Mouse (Mus musculus) intestine, embryonic 14.5 days (tissue): ENCODE data around the gene Lrrc63. TPM values are rescaled to one million over a fixed set of nuclear protein-coding genes. Genes with fewer than 3 reads are reported as not detected.
A peak's percentile ranks its signal among the peaks of the same experiment; 100 is the strongest.
"Not testable (repeated sequence)": the region's sequence is repeated elsewhere in the genome, so short reads cannot be mapped to it uniquely, and the experiment has no call there.

ENCODE experiments used
- ATAC-seq: fragments of 200-750 bp; cut with Nextera tagmentation; replicated peaks from 2 replicates; pipeline ENCODE4 v1.8.0; 2017; ENCODE audit warnings: low read depth, moderate number of reproducible peaks, moderate TSS enrichment, moderate library complexity; ENCODE audit not compliant: low FRiP score, low TSS enrichment
- DNase-seq: peaks from one replicate; pipeline ENCODE4 v3.0.0-alpha.2; 2018; ENCODE audit warnings: low spot score
- H3K27ac ChIP-seq: fragments of 300-500 bp; sonication (generic); 2 replicates; pipeline ENCODE4 v1.5.1; 2014; ENCODE audit warnings: low read depth, mild to moderate bottlenecking, control low read depth
- H3K27me3 ChIP-seq: fragments of 300-500 bp; sonication (generic); replicated peaks from 2 replicates; pipeline ENCODE4 v1.6.1; 2014; ENCODE audit warnings: low read length, control low read depth; ENCODE audit not compliant: control insufficient read depth, insufficient read depth
- H3K36me3 ChIP-seq: fragments of 300-500 bp; sonication (generic); 2 replicates; pipeline ENCODE4 v1.6.1; 2014; ENCODE audit warnings: low read length, control low read depth; ENCODE audit not compliant: control insufficient read depth, insufficient read depth
- H3K4me1 ChIP-seq: fragments of 300-500 bp; sonication (generic); replicated peaks from 2 replicates; pipeline ENCODE4 v1.6.1; 2014; ENCODE audit warnings: low read length, control low read depth, mixed read lengths; ENCODE audit not compliant: control insufficient read depth, insufficient read depth
- H3K4me2 ChIP-seq: fragments of 300-500 bp; sonication (generic); 2 replicates; pipeline ENCODE4 v1.6.1; 2014; ENCODE audit warnings: low read length
- H3K4me3 ChIP-seq: fragments of 300-500 bp; sonication (generic); 2 replicates; pipeline ENCODE4 v1.5.1; 2014; ENCODE audit warnings: low read depth, low read length, control low read depth, mixed read lengths
- H3K9ac ChIP-seq: fragments of 300-500 bp; sonication (generic); 2 replicates; pipeline ENCODE4 v1.6.1; 2014; ENCODE audit warnings: mild to moderate bottlenecking, low read length
- H3K9me3 ChIP-seq: fragments of 300-500 bp; sonication (generic); 2 replicates; pipeline ENCODE4 v1.6.1; 2016; ENCODE audit warnings: low read length, control low read depth; ENCODE audit not compliant: control insufficient read depth
- WGBS: fragments of 180-500 bp; shearing (Covaris S2); extraction: QIAGEN DNeasy Blood & Tissue Kit; methylation state at CpG from one replicate; pipeline ENCODE4 v1.1.7; 2014; 5-methylcytosine and 5-hydroxymethylcytosine counted together
- polyA plus RNA-seq: library from polyadenylated mRNA; unstranded; fragments of >200 nt; fragmentation: Nextera tagmentation; extraction: Ambion mirVana; gene quantifications from 2 replicates; pipeline ENCODE4 v1.2.1, GENCODE M21; 2014

Lrrc63 gene
- polyA plus RNA-seq, 1 experiment from 2014 or later: not detected

DNA sequence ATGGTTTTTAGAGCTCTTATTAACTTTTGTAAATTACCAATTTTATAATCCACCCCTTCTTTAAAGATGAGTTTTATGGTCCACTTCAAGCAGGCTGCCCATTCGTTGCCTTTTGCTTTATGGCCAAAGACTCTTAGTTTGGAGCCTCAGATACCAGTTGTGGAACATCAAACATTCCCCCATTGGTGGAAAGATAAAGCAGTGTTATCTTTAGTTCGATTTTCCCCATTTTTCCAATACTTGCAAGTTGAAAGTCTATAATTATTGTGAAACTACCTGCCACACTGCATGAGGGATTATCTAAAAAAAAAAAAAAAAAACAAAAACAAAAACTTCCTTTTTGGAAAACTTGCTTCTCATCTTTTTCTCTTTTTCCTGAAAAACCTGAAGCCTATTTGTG lies 20.0 kb upstream of the Lrrc63 start:
- H3K27ac ChIP-seq: no peak overlapping the region
- H3K4me3 ChIP-seq: no peak overlapping the region
- DNase-seq (no peak), ATAC-seq (no peak)
- WGBS: 65% methylated on average over 2 of the region's 2 CpGs
- no peaks in the 10 kb centered on the region for H3K36me3 ChIP-seq
- H3K9me3 ChIP-seq: no peaks in the 10 kb centered on the region
- no peaks in the 10 kb centered on the region for H3K4me1 ChIP-seq
- H3K9ac ChIP-seq: no peak overlapping the region
- H3K4me2 ChIP-seq: no peak overlapping the region
- no peaks in the 10 kb centered on the region for H3K27me3 ChIP-seq

DNA sequence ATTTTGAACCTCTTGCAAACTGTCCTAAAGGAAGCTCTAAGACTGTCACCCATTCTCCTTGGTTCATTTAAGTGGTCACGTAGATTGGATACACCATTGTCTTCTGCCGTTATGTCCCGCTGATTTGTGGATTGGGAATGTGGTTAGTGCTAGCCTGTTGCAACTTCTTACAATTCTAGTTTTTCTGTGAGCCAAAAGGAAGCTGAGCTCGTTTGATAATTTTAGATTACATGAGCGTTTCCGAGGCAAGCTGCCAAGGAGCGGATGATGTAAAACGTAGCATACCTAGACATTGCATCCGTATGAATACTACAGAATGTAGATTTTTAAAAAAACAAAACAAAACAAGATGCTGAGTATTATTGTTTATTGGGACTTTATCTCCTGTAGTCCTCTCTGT lies 17.5 kb upstream of the Lrrc63 start:
- H3K4me3 ChIP-seq: no peak overlapping the region

DNA sequence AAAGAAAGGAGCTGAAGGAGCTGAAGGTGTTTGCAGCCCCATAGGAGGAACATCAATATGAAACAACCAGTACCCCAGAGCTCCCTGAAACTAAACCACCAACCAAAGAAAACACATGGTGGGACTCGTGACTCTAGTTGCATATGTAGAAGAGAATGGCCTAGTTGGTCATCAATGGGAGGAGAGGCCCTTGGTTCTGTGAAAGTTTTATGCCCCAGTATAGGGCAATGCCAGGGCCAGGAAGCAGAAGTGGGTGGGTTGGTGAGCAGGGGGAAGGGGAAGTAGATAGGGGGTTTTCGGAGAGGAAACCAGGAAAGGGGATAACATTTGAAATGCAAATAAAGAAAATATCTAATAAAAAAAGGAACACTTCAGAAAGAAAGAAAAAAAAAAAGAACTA lies 17.0 kb upstream of the Lrrc63 start:
- not testable (repeated sequence) for H3K27me3 ChIP-seq, H3K4me3 ChIP-seq, H3K4me1 ChIP-seq, H3K9ac ChIP-seq, DNase-seq, ATAC-seq, H3K27ac ChIP-seq, H3K9me3 ChIP-seq, H3K36me3 ChIP-seq, H3K4me2 ChIP-seq
- 86% methylated on average over 2 of the region's 2 CpGs for WGBS

More for the DNA sequence above, 17.5 kb upstream of the Lrrc63 start:
- Histone ChIP-seq H3K9me3 (no peaks in the 10 kb centered on the region), H3K4me1 (no peaks in the 10 kb centered on the region), H3K4me2 (no peak overlapping the region), H3K36me3 (no peaks in the 10 kb centered on the region), H3K9ac (no peak overlapping the region), H3K27me3 (no peaks in the 10 kb centered on the region), H3K27ac (no peak overlapping the region)
- ATAC-seq (no peak), DNase-seq (no peak)
- WGBS: 79% methylated on average over 9 of the region's 9 CpGs

DNA sequence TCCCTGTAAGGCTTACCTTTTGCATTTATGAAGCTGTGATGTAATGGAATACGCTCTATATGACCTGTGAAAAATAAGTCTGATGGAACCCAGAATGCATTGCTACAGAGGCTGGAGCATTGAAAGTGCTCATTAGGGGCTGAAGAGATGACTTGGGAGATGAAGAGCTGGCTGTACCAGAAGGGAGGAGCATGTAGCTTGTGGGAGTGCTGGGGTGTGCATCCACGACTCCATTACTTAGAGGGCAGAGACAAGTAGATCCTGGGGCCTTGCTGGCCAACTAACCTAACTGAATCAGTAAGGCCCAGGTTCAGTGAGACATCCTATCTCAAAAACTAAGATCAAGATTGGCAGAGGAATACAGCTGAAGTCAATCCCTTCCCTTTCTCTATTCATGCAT lies 8.5 kb upstream of the Lrrc63 start:
- Histone ChIP-seq H3K27me3 (no peaks in the 10 kb centered on the region), H3K9ac (no peak overlapping the region), H3K27ac (no peak overlapping the region), H3K9me3 (no peaks in the 10 kb centered on the region), H3K36me3 (no peaks in the 10 kb centered on the region), H3K4me1 (no peaks in the 10 kb centered on the region), H3K4me2 (no peak overlapping the region), H3K4me3 (no peak overlapping the region)
- WGBS: 97% methylated on average over 2 of the region's 2 CpGs
- ATAC-seq (no peak), DNase-seq (no peak)

DNA sequence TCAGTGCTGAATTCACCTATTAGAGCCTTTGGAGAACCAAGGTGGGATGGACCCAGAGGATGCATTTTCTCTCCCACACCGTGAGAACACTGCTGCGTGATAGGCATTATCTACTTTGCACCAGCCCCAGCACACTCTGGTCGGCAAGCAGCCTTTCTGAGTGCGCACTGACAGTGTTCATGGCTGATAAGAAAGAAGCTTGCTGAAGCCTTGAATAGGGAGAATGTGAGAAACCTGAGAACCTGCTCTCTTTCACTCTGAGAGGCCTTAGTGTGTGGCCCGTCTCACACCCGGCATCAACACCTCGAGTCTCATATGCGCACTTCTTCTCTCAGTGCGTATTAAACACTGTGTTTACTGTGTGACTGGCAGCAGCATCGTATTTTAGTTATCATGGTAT lies 7.8 kb upstream of the Lrrc63 start:
- Histone ChIP-seq H3K4me3 (no peak overlapping the region), H3K9me3 (no peaks in the 10 kb centered on the region), H3K27ac (no peak overlapping the region), H3K4me2 (no peak overlapping the region), H3K9ac (no peak overlapping the region), H3K4me1 (no peaks in the 10 kb centered on the region), H3K27me3 (no peaks in the 10 kb centered on the region), H3K36me3 (no peaks in the 10 kb centered on the region)
- WGBS: 65% methylated on average over 10 of the region's 10 CpGs
- ATAC-seq (no peak), DNase-seq (no peak)

DNA sequence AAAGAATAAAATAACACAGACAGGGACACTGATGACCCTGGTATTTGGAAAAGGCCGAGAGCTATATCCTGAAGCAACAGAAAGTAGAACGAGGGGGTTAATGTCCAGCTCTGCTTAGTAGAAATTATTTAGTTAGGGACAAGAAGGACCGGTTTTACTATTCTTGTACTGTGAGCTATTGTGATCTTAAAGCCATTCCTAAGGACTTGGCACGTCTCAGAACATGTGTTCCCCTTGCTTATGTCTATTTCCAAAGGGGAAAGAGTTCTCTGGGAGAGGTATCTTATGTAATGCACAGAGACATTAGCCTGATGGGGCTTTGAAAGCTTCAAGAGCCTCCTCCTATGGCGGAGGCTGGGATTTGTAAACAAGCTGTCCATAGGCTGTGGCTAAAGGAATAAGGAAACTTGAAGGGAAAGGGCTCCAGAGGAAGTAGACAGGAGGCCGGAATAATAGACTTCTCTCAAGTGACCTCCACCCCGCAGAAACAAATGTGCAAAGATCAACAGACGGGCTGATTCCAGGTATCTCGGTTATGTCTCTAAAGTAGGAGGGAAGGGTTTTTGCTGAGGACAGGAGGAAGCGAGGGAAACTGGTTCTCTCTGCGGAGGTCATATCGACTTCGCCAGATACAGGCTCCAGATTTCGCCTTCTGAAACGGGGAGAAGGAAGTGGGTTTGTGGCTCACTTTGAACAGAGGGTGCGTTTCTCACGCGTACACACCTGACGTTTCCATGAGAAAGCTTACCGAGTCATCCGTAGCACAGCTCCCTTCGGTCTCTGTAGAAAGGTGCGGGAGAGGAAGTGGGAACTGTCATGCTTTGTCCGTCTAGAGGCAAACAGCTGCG lies 5.7 kb upstream of the Lrrc63 start:
- ATAC-seq: peak; percentile 66; the same call in 1 of the 2 replicates
- no peak overlapping the region for H3K9ac ChIP-seq

DNA sequence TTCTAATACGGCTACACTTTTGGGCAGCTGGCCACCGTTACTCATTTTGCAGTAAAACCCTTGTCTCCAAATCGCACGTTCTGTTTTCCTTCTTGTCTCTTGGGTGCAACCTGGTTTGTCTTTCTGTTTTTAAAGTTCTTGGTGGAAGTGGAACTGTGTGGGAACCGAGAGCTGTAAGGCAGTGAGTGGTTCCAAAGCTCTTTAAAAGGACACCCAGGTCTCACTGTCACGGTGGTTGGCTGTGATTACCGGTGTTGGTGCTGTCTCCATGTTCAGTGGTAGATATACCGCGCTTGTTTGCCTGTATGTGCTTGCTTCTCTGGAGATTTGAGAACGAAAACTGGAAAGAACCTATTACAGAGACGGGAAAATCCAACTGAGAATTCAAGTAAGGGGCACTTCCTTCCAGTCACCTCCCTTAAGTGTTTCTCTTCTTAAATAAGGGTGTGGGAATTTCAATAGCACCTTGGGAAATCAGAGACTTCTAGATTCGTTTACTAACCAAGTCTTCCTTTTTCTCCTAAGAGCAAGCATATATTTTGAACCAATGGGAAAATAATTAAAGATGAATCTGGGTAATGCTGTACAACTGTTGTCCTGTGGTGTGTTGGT lies 749 bp upstream of the Lrrc63 start:
- no peak overlapping the region for H3K9ac ChIP-seq

More for the DNA sequence above, 5.7 kb upstream of the Lrrc63 start:
- Histone ChIP-seq H3K4me1 (no peaks in the 10 kb centered on the region), H3K27ac (peak overlapping the region; percentile 24), H3K9me3 (no peaks in the 10 kb centered on the region), H3K4me3 (0 out of 2 replicates have a peak overlapping the region, but pooled peaks have one; percentile 1), H3K4me2 (peak overlapping the region; percentile 37), H3K27me3 (no peaks in the 10 kb centered on the region), H3K36me3 (no peaks in the 10 kb centered on the region)
- DNase-seq: no peak
- 60% methylated on average over 25 of the region's 25 CpGs for WGBS

DNA sequence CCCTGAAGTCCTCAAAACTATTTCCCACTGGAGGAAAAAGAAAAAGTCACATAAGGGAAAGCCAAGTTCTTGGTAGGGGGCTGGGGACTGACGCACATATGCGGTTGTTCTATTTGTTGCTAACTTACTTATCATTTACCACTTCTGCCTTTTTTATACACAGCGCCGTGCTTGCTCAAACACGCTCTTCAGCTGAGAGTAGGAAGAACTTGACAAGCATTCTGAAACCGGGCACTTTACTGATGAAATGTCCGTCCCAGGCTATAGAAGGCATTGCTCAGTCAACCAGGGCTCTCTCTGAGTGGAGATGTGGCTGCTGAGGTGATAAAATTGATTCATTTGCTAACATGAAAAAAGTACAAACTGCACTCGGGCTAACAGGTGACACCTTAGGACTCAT lies 9.0 kb downstream of the Lrrc63 start:
- WGBS: 84% methylated on average over 8 of the region's 8 CpGs
- no peaks in the 10 kb centered on the region for H3K4me1 ChIP-seq
- no peak overlapping the region for H3K4me2 ChIP-seq
- no peaks in the 10 kb centered on the region for H3K36me3 ChIP-seq
- no peaks in the 10 kb centered on the region for H3K9me3 ChIP-seq
- ATAC-seq (no peak), DNase-seq (no peak)
- no peak overlapping the region for H3K9ac ChIP-seq
- no peak overlapping the region for H3K4me3 ChIP-seq
- H3K27me3 ChIP-seq: no peaks in the 10 kb centered on the region
- H3K27ac ChIP-seq: no peak overlapping the region

More for the DNA sequence above, 749 bp upstream of the Lrrc63 start:
- H3K9me3 ChIP-seq: no peaks in the 10 kb centered on the region
- peak overlapping the region; percentile 53 for H3K4me3 ChIP-seq
- H3K36me3 ChIP-seq: no peaks in the 10 kb centered on the region
- no peak overlapping the region for H3K27ac ChIP-seq
- ATAC-seq (no peak), DNase-seq (peak; percentile 56)
- 7% methylated on average over 12 of the region's 12 CpGs for WGBS
- H3K4me2 ChIP-seq: peak overlapping the region; percentile 88
- no peaks in the 10 kb centered on the region for H3K27me3 ChIP-seq
- peaks cover 4% of the 10 kb centered on the region; the same call in 1 of the 2 replicates for H3K4me1 ChIP-seq
